Mouse (Mus musculus): ENCODE measurements around the gene Atp5h. TPM values are rescaled to one million over a fixed set of nuclear protein-coding genes. Genes with fewer than 3 reads are reported as not detected.
"Not testable (repeated sequence)": the region's sequence is repeated elsewhere in the genome, so short reads cannot be mapped to it uniquely, and the experiment has no call there.

Atp5h gene
- polyA plus RNA-seq, 1 experiment from 2014 or later, result 942 TPM

- H3K4me2 ChIP-seq (replicated peaks); H3K27ac ChIP-seq; H3K4me3 ChIP-seq; ATAC-seq (ENCODE audit: low FRiP score, low read depth); H3K27me3 ChIP-seq; H3K9me3 ChIP-seq; H3K9ac ChIP-seq: not testable (repeated sequence)
- Histone ChIP-seq H3K36me3 (peaks cover 20% of the 10 kb centered on the region), H3K4me1 (peaks cover 31% of the 10 kb centered on the region)
- 92% methylated on average over 3 of the region's 3 CpGs for WGBS
These were observed 32.9 kb downstream of the Atp5h start for GRCm38 (mm10) chr11:115386859-115387258.

- H3K36me3 ChIP-seq, result no peaks in the 10 kb centered on the region
- no peak overlapping the region for H3K4me2 ChIP-seq (replicated peaks)
- H3K9me3 ChIP-seq, result no peaks in the 10 kb centered on the region
- no peaks in the 10 kb centered on the region for H3K27me3 ChIP-seq
- no peak overlapping the region for H3K27ac ChIP-seq
- ATAC-seq (ENCODE audit: low FRiP score, low read depth), result no peak
- no peak overlapping the region for H3K4me3 ChIP-seq
- 78% methylated on average over 5 of the region's 5 CpGs for WGBS
- no peak overlapping the region for H3K9ac ChIP-seq
- H3K4me1 ChIP-seq, result peaks cover 38% of the 10 kb centered on the region
These were observed 35.2 kb downstream of the Atp5h start for GRCm38 (mm10) chr11:115384587-115384986.

- peak overlapping the region; percentile 90 for H3K9ac ChIP-seq
- peak overlapping the region; percentile 87 for H3K4me2 ChIP-seq (replicated peaks)
- peak overlapping the region; percentile 80 for H3K4me3 ChIP-seq
- no peaks in the 10 kb centered on the region for H3K27me3 ChIP-seq
- WGBS, result 53% methylated on average over 16 of the region's 16 CpGs
- H3K4me1 ChIP-seq, result peaks cover 38% of the 10 kb centered on the region
- no peaks in the 10 kb centered on the region for H3K9me3 ChIP-seq
- no peaks in the 10 kb centered on the region for H3K36me3 ChIP-seq
- no peak for ATAC-seq (ENCODE audit: low FRiP score, low read depth)
- no peak overlapping the region; the same call in 1 of the 2 replicates for H3K27ac ChIP-seq
These were observed 35.9 kb downstream of the Atp5h start for GRCm38 (mm10) chr11:115383701-115384474.

GRCm38 (mm10) chr11:115382891-115383290 lies 36.9 kb downstream of the Atp5h start:
- Histone ChIP-seq H3K4me2 (replicated peaks) (peak overlapping the region; percentile 87), H3K4me3 (peak overlapping the region; percentile 80), H3K27me3 (no peaks in the 10 kb centered on the region), H3K4me1 (peaks cover 38% of the 10 kb centered on the region), H3K9me3 (no peaks in the 10 kb centered on the region), H3K27ac (no peak overlapping the region), H3K36me3 (no peaks in the 10 kb centered on the region), H3K9ac (peak overlapping the region; percentile 90)
- ATAC-seq (ENCODE audit: low FRiP score, low read depth), result no peak
- 15% methylated on average over 5 of the region's 5 CpGs for WGBS

GRCm38 (mm10) chr11:115381743-115382539 lies 37.8 kb downstream of the Atp5h start, which contains the start of gene Cdr2l:
TSS of gene Cdr2l (plus strand) at chr11:115381916.
- no peaks in the 10 kb centered on the region for H3K36me3 ChIP-seq
- peak; percentile 90 for ATAC-seq (ENCODE audit: low FRiP score, low read depth)
- under 1% methylated on average over 76 of the region's 76 CpGs for WGBS

GRCm38 (mm10) chr11:115381276-115381675 lies 38.5 kb downstream of the Atp5h start:
- no peak for ATAC-seq (ENCODE audit: low FRiP score, low read depth)
- Histone ChIP-seq H3K9ac (peak overlapping the region; percentile 90; the same call in 1 of the 2 replicates), H3K36me3 (no peaks in the 10 kb centered on the region), H3K27me3 (peaks cover under 1% of the 10 kb centered on the region; the same call in 1 of the 2 replicates), H3K27ac (no peak overlapping the region; the same call in 1 of the 2 replicates), H3K9me3 (no peaks in the 10 kb centered on the region), H3K4me2 (replicated peaks) (peak overlapping the region; percentile 87), H3K4me3 (peak overlapping the region; percentile 80), H3K4me1 (peaks cover 38% of the 10 kb centered on the region)
- 6% methylated on average over 9 of the region's 9 CpGs for WGBS

More at GRCm38 (mm10) chr11:115381743-115382539, 37.8 kb downstream of the Atp5h start, which contains the start of gene Cdr2l:
- no peaks in the 10 kb centered on the region for H3K9me3 ChIP-seq
- H3K4me1 ChIP-seq, result peaks cover 38% of the 10 kb centered on the region
- no peaks in the 10 kb centered on the region for H3K27me3 ChIP-seq
- peak within 1 kb of the TSS; percentile 80 for H3K4me3 ChIP-seq
- peak within 1 kb of the TSS; percentile 87 for H3K4me2 ChIP-seq (replicated peaks)
- peak within 1 kb of the TSS; percentile 90 for H3K9ac ChIP-seq
- peak within 1 kb of the TSS; percentile 85 for H3K27ac ChIP-seq

- no peak for ATAC-seq (ENCODE audit: low FRiP score, low read depth)
- Histone ChIP-seq H3K9me3 (no peaks in the 10 kb centered on the region), H3K27ac (no peak overlapping the region), H3K4me1 (peaks cover 20% of the 10 kb centered on the region), H3K9ac (no peak overlapping the region), H3K4me2 (replicated peaks) (no peak overlapping the region), H3K36me3 (no peaks in the 10 kb centered on the region), H3K27me3 (peaks cover 35% of the 10 kb centered on the region), H3K4me3 (no peak overlapping the region)
- 84% methylated on average over 7 of the region's 7 CpGs for WGBS
These were observed 41.9 kb downstream of the Atp5h start for GRCm38 (mm10) chr11:115377854-115378253.

- ATAC-seq (ENCODE audit: low FRiP score, low read depth), result no peak
- no peak overlapping the region for H3K4me2 ChIP-seq (replicated peaks)
- 75% methylated on average over 4 of the region's 4 CpGs for WGBS
These were observed 42.5 kb downstream of the Atp5h start for GRCm38 (mm10) chr11:115377254-115377653.

GRCm38 (mm10) chr11:115376722-115377121 lies 43.0 kb downstream of the Atp5h start:
- Histone ChIP-seq H3K4me3 (no peak overlapping the region), H3K27me3 (peaks cover 46% of the 10 kb centered on the region), H3K4me2 (replicated peaks) (no peak overlapping the region), H3K4me1 (peaks cover 15% of the 10 kb centered on the region), H3K36me3 (no peaks in the 10 kb centered on the region), H3K9me3 (no peaks in the 10 kb centered on the region), H3K9ac (no peak overlapping the region), H3K27ac (no peak overlapping the region)
- WGBS, result 64% methylated on average over 7 of the region's 7 CpGs
- ATAC-seq (ENCODE audit: low FRiP score, low read depth), result no peak

More at GRCm38 (mm10) chr11:115377254-115377653, 42.5 kb downstream of the Atp5h start:
- peaks cover 15% of the 10 kb centered on the region for H3K4me1 ChIP-seq
- H3K9ac ChIP-seq, result no peak overlapping the region
- H3K27me3 ChIP-seq, result peaks cover 41% of the 10 kb centered on the region
- H3K9me3 ChIP-seq, result no peaks in the 10 kb centered on the region
- H3K4me3 ChIP-seq, result no peak overlapping the region
- H3K36me3 ChIP-seq, result no peaks in the 10 kb centered on the region
- H3K27ac ChIP-seq, result no peak overlapping the region

- H3K36me3 ChIP-seq, result no peaks in the 10 kb centered on the region
- peaks cover 8% of the 10 kb centered on the region for H3K4me1 ChIP-seq
- no peak overlapping the region for H3K4me3 ChIP-seq
- no peak for ATAC-seq (ENCODE audit: low FRiP score, low read depth)
- 64% methylated on average over 12 of the region's 12 CpGs for WGBS
- H3K4me2 ChIP-seq (replicated peaks), result peak overlapping the region; percentile 66; the same call in 1 of the 2 replicates
- no peak overlapping the region for H3K9ac ChIP-seq
- H3K9me3 ChIP-seq, result no peaks in the 10 kb centered on the region
- no peak overlapping the region for H3K27ac ChIP-seq
- peaks cover 65% of the 10 kb centered on the region for H3K27me3 ChIP-seq
These were observed 44.9 kb downstream of the Atp5h start for GRCm38 (mm10) chr11:115374695-115375425.

- Histone ChIP-seq H3K36me3 (no peaks in the 10 kb centered on the region), H3K9me3 (no peaks in the 10 kb centered on the region), H3K9ac (peak overlapping the region; percentile 50), H3K27me3 (peaks cover 73% of the 10 kb centered on the region), H3K4me3 (peak overlapping the region; percentile 38), H3K4me1 (peaks cover 8% of the 10 kb centered on the region), H3K4me2 (replicated peaks) (peak overlapping the region; percentile 66), H3K27ac (no peak overlapping the region)
- ATAC-seq (ENCODE audit: low FRiP score, low read depth), result no peak
- WGBS, result 3% methylated on average over 30 of the region's 30 CpGs
These were observed 45.7 kb downstream of the Atp5h start for GRCm38 (mm10) chr11:115373805-115374694.
